Mouse (Mus musculus): ENCODE results near the gene Rplp0. TPM values are rescaled to one million over a fixed set of nuclear protein-coding genes. Genes with fewer than 3 reads are reported as not detected.
A peak's percentile ranks its signal among the peaks of the same experiment; 100 is the strongest.

Rplp0 gene
- 1,589 and 1,600 TPM in 2 replicates for polyA plus RNA-seq (2015; fragmentation: Nextera tagmentation; extraction: Ambion mirVana)

- Histone ChIP-seq H3K27ac (peak within 1 kb of the TSS; percentile 80), H3K27me3 (no peaks in the 10 kb centered on the region), H3K4me2 (peak within 1 kb of the TSS; percentile 74), H3K9ac (peak within 1 kb of the TSS; percentile 100), H3K9me3 (no peaks in the 10 kb centered on the region), H3K4me3 (peak within 1 kb of the TSS; percentile 79), H3K4me1 (peaks cover 38% of the 10 kb centered on the region), H3K36me3 (peaks cover 41% of the 10 kb centered on the region)
- ATAC-seq (ENCODE audit: borderline replicate concordance, extremely low read depth, low FRiP score, low TSS enrichment) = peak; percentile 99
- WGBS = under 1% methylated on average over 68 of the region's 78 CpGs
Measured at GRCm38 (mm10) chr5:115559237-115560101, at the start of gene Rplp0. TSS of gene Rplp0 (plus strand) at chr5:115559467.

- H3K4me3 ChIP-seq = peak overlapping the region; percentile 91
- 69% methylated on average over 15 of the region's 15 CpGs for WGBS
Measured at GRCm38 (mm10) chr5:115509790-115510689, 49.2 kb upstream of the Rplp0 start.

GRCm38 (mm10) chr5:115512375-115512774 is 46.9 kb upstream of the Rplp0 start:
- Histone ChIP-seq H3K27me3 (no peaks in the 10 kb centered on the region), H3K9ac (no peak overlapping the region), H3K9me3 (no peaks in the 10 kb centered on the region), H3K4me1 (peaks cover 56% of the 10 kb centered on the region), H3K27ac (no peak overlapping the region), H3K36me3 (no peaks in the 10 kb centered on the region), H3K4me2 (no peak overlapping the region), H3K4me3 (no peak overlapping the region)
- ATAC-seq (ENCODE audit: borderline replicate concordance, extremely low read depth, low FRiP score, low TSS enrichment) = no peak
- WGBS = 90% methylated on average over 7 of the region's 7 CpGs

More at GRCm38 (mm10) chr5:115509790-115510689, 49.2 kb upstream of the Rplp0 start:
- H3K9me3 ChIP-seq = no peaks in the 10 kb centered on the region
- no peaks in the 10 kb centered on the region for H3K27me3 ChIP-seq
- peak overlapping the region; percentile 81 for H3K27ac ChIP-seq
- H3K9ac ChIP-seq = peak overlapping the region; percentile 29; the same call in 1 of the 2 replicates
- peaks cover 51% of the 10 kb centered on the region for H3K4me1 ChIP-seq
- ATAC-seq (ENCODE audit: borderline replicate concordance, extremely low read depth, low FRiP score, low TSS enrichment) = no peak
- H3K4me2 ChIP-seq = peak overlapping the region; percentile 70
- no peaks in the 10 kb centered on the region for H3K36me3 ChIP-seq

GRCm38 (mm10) chr5:115513246-115513645 is 46.0 kb upstream of the Rplp0 start:
- H3K4me3 ChIP-seq = no peak overlapping the region
- no peak overlapping the region for H3K4me2 ChIP-seq
- 0 out of 2 replicates have a peak overlapping the region, but pooled peaks have one; percentile 96 for H3K27ac ChIP-seq
- 92% methylated on average over 14 of the region's 14 CpGs for WGBS
- H3K36me3 ChIP-seq = no peaks in the 10 kb centered on the region
- no peak overlapping the region for H3K9ac ChIP-seq
- H3K9me3 ChIP-seq = no peaks in the 10 kb centered on the region
- H3K27me3 ChIP-seq = no peaks in the 10 kb centered on the region
- H3K4me1 ChIP-seq = peaks cover 47% of the 10 kb centered on the region
- ATAC-seq (ENCODE audit: borderline replicate concordance, extremely low read depth, low FRiP score, low TSS enrichment) = no peak

DNA sequence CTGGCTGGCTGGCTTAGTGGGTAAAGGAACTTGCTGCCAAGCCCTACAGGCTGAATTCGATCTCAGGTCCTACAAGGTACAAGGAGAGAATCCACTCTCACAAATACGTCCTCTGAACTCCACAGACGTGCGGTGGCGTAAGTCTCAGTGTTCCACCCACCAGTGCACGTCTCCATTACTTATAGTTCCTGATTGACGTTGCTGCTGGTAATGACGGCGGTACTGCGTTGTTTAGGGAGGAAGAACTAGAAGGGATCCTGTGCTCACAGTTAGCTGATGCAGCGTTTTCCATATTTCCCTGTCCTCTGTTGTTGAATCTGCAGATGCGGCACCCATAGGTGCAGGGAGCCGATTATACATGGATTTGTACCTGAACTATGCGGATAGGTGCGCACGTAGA is 45.5 kb upstream of the Rplp0 start:
- Histone ChIP-seq H3K27ac (peak overlapping the region; percentile 96), H3K36me3 (no peaks in the 10 kb centered on the region), H3K4me2 (no peak overlapping the region), H3K27me3 (no peaks in the 10 kb centered on the region), H3K4me3 (no peak overlapping the region), H3K9me3 (no peaks in the 10 kb centered on the region), H3K9ac (no peak overlapping the region), H3K4me1 (peaks cover 42% of the 10 kb centered on the region)
- 92% methylated on average over 16 of the region's 16 CpGs for WGBS
- no peak for ATAC-seq (ENCODE audit: borderline replicate concordance, extremely low read depth, low FRiP score, low TSS enrichment)

GRCm38 (mm10) chr5:115514346-115514745 is 44.9 kb upstream of the Rplp0 start:
- Histone ChIP-seq H3K27me3 (no peaks in the 10 kb centered on the region), H3K36me3 (no peaks in the 10 kb centered on the region), H3K4me2 (peak overlapping the region; percentile 55), H3K27ac (peak overlapping the region; percentile 96), H3K9ac (no peak overlapping the region), H3K4me1 (peaks cover 39% of the 10 kb centered on the region), H3K4me3 (no peak overlapping the region), H3K9me3 (no peaks in the 10 kb centered on the region)
- 0 out of 2 replicates have a peak, but pooled peaks have one; percentile 9 for ATAC-seq (ENCODE audit: borderline replicate concordance, extremely low read depth, low FRiP score, low TSS enrichment)
- WGBS = 73% methylated on average over 6 of the region's 6 CpGs

DNA sequence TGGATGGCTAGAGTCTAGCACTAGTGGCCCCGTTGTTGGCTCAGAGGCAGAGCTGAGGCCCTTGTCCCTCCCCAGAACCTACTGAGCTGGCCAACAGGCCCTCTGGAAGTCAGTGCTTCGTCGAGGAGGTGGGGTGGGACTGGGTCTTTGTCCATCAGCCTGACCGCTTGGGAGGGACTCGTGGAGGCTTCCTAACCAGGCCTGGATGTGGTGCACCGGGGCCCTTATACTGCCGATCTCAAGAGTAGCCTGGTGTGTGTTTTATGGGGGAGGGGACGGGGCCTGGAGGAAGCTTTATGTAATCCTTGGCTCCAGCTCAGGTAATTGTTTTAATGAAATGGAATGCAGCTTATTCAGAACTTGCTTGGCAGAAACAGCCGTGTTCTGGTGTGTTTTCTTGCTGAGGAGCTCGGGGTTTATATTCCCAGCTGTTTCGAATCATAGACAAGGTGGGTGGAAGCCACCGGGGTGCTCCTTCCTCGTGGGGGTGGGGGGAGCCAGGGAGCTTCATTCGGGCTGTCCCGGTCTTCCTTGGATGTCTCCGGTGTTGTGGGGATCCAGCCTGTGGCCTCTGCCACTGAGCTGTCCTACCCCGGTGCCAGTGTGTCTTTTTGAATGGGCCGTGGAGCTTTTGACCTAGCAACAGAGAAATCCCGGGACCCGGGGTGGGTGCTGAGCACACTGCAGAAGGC is 44.2 kb upstream of the Rplp0 start:
- 0 out of 2 replicates have a peak overlapping the region, but pooled peaks have one; percentile 23 for H3K9ac ChIP-seq
- H3K4me3 ChIP-seq = peak overlapping the region; percentile 18
- peak; percentile 75 for ATAC-seq (ENCODE audit: borderline replicate concordance, extremely low read depth, low FRiP score, low TSS enrichment)
- no peaks in the 10 kb centered on the region for H3K36me3 ChIP-seq
- H3K27me3 ChIP-seq = no peaks in the 10 kb centered on the region
- H3K27ac ChIP-seq = peak overlapping the region; percentile 96
- H3K4me2 ChIP-seq = peak overlapping the region; percentile 55
- H3K4me1 ChIP-seq = peaks cover 36% of the 10 kb centered on the region
- H3K9me3 ChIP-seq = no peaks in the 10 kb centered on the region
- WGBS = 21% methylated on average over 20 of the region's 20 CpGs

DNA sequence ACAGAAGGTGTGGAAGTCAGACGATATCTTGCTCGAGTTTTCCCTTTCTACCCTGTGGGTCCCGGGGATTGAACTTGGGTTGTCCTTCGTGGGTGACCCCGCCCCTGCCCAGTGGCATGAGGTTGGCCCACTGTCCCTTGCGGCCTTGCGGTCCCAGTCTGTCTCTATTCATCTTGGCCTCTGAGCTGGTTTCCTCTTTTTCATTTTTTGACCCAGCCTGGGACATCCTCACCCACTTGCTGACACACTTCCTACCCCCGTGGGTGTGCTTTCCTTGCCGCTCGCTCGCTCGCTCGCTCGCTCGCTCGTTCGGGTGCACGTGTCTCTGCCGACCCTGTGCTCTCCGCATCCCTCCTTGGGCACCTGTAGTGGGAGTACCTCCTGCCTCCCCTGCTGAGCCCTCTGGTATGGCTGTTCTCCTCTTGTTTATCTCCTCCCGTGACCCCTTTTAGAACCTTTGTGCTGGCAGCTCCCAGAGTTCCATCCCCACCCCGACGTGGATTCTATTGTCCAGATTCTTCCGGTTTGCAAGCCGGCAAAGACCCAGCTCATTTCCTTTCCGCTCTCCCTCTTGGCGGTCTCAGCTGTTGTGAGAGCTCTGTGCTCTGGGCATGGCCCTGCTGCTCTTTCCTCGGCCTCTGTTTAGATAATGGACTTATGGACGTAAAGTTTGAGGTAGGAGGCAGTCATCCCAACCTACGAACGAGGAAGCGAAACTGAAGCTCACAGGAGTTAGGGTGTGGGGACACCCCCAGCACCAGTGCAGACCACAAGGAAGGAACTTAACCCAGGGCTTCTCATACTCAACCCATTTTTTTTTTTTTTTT is 43.0 kb upstream of the Rplp0 start:
- H3K27ac ChIP-seq = peak overlapping the region; percentile 96
- ATAC-seq (ENCODE audit: borderline replicate concordance, extremely low read depth, low FRiP score, low TSS enrichment) = no peak
- WGBS = 70% methylated on average over 32 of the region's 32 CpGs
- H3K4me1 ChIP-seq = peaks cover 43% of the 10 kb centered on the region
- H3K4me3 ChIP-seq = no peak overlapping the region
- H3K9me3 ChIP-seq = no peaks in the 10 kb centered on the region
- no peaks in the 10 kb centered on the region for H3K27me3 ChIP-seq
- H3K36me3 ChIP-seq = no peaks in the 10 kb centered on the region
- no peak overlapping the region for H3K9ac ChIP-seq
- H3K4me2 ChIP-seq = peak overlapping the region; percentile 55

GRCm38 (mm10) chr5:115516908-115517307 is 42.4 kb upstream of the Rplp0 start:
- H3K4me2 ChIP-seq = peak overlapping the region; percentile 55; the same call in 1 of the 2 replicates

DNA sequence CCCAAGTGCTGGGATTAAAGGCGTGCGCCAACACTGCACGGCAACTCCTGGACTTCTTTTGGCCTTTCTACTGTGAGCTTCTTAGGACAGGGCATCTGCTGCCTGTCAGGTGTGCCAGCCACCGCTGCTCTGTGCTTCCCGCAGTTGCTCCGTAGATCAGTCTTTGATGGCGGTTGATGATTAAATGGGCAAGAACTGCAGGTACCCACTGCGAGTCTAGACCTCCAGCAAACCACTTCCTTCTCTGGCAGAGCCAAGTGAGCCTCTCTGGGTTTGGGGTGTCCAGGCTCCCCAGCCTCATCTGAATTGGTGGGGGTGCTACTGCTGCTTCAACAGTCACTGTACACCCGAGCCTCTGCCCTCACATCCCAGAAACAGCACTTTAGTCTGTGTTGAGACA is 41.8 kb upstream of the Rplp0 start:
- H3K27me3 ChIP-seq = no peaks in the 10 kb centered on the region
- peaks cover 55% of the 10 kb centered on the region for H3K4me1 ChIP-seq
- H3K9ac ChIP-seq = no peak overlapping the region
- H3K27ac ChIP-seq = 0 out of 2 replicates have a peak overlapping the region, but pooled peaks have one; percentile 96
- 87% methylated on average over 9 of the region's 9 CpGs for WGBS
- H3K36me3 ChIP-seq = no peaks in the 10 kb centered on the region
- ATAC-seq (ENCODE audit: borderline replicate concordance, extremely low read depth, low FRiP score, low TSS enrichment) = no peak
- H3K9me3 ChIP-seq = no peaks in the 10 kb centered on the region
- no peak overlapping the region for H3K4me2 ChIP-seq
- H3K4me3 ChIP-seq = no peak overlapping the region

More at GRCm38 (mm10) chr5:115516908-115517307, 42.4 kb upstream of the Rplp0 start:
- no peaks in the 10 kb centered on the region for H3K27me3 ChIP-seq
- H3K27ac ChIP-seq = peak overlapping the region; percentile 96
- no peak overlapping the region for H3K4me3 ChIP-seq
- no peak overlapping the region for H3K9ac ChIP-seq
- 88% methylated on average over 7 of the region's 7 CpGs for WGBS
- peaks cover 49% of the 10 kb centered on the region for H3K4me1 ChIP-seq
- no peaks in the 10 kb centered on the region for H3K9me3 ChIP-seq
- no peaks in the 10 kb centered on the region for H3K36me3 ChIP-seq
- ATAC-seq (ENCODE audit: borderline replicate concordance, extremely low read depth, low FRiP score, low TSS enrichment) = no peak

Data from lung, embryonic 15.5 days (tissue).